Mouse (Mus musculus): ENCODE measurements around the gene Naalad2.
A peak's percentile ranks its signal among the peaks of the same experiment; 100 is the strongest.
"Not testable (repeated sequence)": the region's sequence is repeated elsewhere in the genome, so short reads cannot be mapped to it uniquely, and the experiment has no call there.

The Naalad2 gene

DNA sequence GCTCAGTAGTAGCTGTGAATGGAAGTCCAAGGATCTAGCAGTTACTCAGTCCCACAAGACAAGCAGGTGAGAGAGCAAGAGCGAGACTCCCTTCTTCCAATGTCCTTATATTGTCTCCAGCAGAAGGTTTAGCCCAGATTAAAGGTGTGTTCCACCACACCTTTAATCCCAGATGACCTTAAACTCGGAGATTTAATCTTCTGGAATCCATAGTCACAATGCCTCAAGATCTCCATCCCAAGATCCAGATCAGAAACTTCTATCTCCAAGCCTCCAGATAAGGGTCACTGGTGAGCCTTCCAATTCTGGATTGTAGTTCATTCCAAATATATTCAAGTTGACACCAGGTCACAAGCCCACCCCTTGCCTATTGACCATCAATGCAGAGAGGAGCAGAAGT, at the start of gene Naalad2:
Naalad2 (minus strand) TSS at position 101 of the 400 bp plus-strand sequence.
- not testable (repeated sequence) for DNase-seq

DNA sequence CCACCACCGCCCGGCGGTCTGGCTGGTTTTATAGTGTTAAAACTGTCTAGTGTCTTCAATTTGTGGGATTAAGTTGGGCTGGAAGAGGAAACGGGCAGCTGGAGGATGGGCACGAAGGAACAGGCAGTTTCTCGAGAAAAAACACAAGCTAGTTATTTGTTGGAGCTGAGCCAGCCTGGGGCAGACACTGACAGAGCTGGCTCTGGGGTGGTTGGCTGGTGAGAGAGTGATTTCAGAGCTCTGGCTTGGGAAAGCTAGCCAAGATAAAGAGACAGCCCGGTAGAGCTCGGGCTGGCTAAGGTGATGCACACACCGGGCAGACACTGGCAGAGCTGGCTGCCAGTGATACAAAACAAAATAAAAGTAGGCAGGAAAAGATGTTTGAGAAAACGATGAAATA, 28.9 kb upstream of the Naalad2 start:
- DNase-seq, result no peak

- no peak for DNase-seq
Measured at GRCm38 (mm10) chr9:18430354-18430753, 27.6 kb upstream of the Naalad2 start, which contains the start of gene Mbd3l2. TSS of gene Mbd3l2 (plus strand) at chr9:18430654.

GRCm38 (mm10) chr9:18412371-18412770, 9.6 kb upstream of the Naalad2 start:
- DNase-seq, result not testable (repeated sequence)

DNA sequence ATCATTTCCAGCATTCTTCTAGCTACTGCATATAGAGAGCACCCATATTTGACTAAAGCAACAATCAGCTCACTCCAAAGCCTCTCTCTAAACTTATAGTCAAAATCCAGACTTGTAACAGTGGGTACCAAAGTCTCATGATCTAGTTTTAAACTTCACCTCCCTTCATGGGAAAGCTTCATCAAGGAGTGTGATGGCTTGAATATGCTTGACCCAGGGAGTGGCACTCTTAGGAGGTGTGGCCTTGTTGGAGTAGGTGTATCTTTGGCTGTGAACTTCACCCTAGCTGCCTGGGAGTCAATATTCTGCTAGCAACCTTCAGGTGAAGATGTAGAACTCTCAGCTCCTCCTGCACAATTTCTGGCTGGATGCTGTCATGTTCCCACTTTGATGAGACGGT, 1.3 kb upstream of the Naalad2 start, which contains the start of gene Ubtfl1:
Ubtfl1 (plus strand) TSS at position 301 of the 400 bp plus-strand sequence.
- DNase-seq, result no peak

DNA sequence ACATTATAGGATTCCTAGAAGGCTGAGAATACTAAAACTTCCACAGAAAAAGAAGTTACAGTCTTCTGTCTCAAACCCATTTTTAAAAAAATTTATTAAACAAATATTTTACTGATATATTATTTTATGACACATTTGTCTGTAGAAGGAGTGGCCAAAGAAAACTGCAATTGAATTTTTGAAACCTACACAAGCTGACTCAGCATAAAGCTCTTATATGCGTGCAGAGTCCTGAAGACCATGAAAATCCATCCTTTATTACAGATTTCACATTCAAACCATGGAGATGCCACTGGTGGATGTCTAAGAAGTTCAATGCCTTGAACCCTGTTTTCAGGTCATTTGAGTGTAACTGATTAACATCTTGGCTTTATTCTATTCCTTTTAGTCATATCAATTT, 3.2 kb downstream of the Naalad2 start:
- no peak for DNase-seq

GRCm38 (mm10) chr9:18385782-18386181, 17.0 kb downstream of the Naalad2 start:
- no peak for DNase-seq

DNA sequence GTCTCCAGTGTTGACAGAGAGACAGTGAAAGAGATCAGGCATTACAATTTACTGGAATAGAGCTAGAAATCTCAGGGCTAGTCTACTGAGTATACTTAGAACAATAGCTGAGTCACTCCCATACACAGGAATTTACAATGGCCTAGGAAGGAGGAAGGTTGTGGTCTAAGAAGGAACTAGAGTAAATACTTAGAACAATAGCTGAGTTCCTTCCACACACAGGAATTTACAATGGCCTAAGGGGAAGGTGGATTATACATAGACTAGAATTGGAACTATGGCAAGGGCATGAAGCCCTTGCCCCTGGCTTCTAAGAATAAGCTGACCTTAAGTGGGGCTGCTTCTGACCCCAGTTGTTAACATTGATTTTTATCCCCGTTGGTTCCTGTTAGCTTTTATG, 29.8 kb downstream of the Naalad2 start:
- not testable (repeated sequence) for DNase-seq

DNA sequence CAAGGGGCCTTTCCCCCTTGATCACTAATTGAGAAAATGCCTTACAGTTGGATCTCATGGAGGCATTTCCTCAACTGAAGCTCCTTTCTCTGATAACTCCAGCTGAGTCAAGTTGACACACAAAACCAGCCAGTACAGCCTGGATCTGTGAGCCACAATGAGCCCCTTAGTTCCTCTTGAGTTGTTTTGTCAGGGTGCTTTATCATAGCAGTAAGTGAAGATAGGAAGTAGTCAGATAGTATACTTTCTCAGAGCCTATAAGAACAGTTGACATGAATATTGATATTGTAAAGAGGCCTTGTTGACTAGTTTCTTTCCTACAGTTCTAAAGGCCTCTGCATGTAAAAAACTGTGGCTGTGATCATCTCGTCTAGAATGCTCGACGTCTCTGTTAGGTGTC, 82.8 kb downstream of the Naalad2 start:
- DNase-seq, result no peak

DNA sequence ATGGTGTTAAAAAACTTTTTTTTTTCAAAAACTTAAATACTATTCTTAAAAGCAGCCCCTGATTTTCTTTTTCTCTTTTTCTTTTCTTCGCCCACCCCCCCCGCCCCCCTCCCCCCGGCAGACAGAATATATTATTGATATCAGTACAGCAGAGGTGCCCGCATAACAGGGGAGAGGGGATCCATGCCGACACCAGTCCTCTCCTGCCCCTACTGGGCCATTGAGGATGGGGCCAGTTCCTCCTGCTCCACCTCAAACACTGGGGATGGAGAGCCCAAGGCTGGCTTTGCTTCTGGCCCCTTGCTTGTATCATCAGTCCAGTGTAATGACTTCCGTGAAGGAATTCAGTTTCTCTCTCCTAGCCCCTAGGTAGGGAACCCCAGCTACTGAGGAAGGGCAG, 104.5 kb downstream of the Naalad2 start:
- no peak for DNase-seq

DNA sequence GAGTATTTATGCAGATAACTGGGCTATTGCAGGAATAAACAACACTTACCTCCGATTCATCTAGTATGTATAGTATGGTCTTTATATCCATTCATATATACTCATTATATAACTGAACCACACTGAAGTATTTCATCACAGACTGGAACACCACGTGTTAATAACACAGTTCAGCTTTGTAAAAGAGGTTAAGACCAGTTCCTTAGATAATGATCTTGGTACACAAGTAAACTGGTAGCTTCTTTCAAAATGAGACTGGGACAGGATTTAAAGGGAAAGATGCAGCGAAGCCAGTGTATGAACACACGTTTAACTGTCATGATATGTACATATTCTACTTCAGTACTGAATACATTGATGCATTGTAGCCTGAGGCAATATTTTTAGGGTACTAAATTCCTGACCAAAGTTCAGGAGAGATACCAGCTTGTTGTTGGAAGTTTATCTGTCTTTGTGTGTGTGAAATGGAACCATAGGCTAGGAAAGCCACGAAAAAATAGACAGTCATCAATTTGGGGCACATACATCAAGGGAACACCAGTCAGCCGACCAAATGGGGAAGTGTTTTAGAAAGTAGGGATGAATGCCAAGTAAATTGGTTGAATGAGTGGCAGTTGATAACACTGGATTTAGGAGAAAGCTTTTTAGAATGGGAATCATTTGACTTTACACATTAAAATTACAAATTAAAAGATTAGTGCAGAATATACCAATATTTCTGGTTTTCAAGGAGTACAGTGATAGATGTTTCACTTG, 109.6 kb downstream of the Naalad2 start:
- no peak for DNase-seq

GRCm38 (mm10) chr9:18292443-18292922, 110.3 kb downstream of the Naalad2 start:
- no peak for DNase-seq

GRCm38 (mm10) chr9:18291571-18292429, 111.0 kb downstream of the Naalad2 start, which contains the start of gene Chordc1:
TSS of gene Chordc1 (plus strand) at chr9:18292125.
- peak; percentile 96 for DNase-seq

GRCm38 (mm10) chr9:18278693-18279092, 124.1 kb downstream of the Naalad2 start:
- not testable (repeated sequence) for DNase-seq

DNA sequence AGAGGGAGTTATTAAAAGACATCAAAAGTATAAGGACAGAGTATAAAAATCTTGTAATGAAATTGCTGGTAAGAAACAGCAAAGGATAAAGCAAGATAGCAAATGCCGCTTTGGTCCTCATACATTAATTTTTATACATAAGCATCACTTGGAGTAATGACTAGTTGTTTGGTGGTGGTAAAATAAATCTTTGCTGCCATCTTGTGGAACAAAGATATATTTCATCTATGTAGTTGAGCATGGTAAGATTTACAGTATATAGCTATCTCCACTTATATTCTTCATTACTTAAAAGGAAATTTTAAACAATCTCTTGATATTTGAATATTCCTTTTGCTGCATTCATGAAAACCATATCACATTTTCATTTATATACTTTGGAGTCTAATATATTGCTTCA, 125.3 kb downstream of the Naalad2 start:
- DNase-seq, result no peak

DNA sequence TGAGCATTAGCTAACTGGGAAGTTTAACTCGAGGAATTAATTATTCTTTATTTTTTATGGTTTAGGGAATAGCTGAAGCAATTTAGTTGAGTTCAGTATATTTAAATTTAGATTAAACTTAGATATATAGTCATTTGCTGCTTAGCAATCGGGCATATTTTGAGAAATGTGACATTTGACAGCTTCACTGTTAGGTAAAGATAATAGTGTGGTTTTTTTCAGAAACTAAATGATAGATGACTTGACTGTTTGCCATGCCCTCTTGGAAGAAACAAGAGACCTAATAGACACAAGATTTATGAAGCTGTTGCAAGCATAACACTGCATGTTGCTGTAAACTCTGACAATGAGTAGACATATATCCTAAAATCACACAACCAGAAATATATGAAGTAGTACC, 126.0 kb downstream of the Naalad2 start:
- no peak for DNase-seq

- no peak for DNase-seq
Measured at GRCm38 (mm10) chr9:18275901-18276300, 126.9 kb downstream of the Naalad2 start.

Measured in lung, postnatal 36 days (tissue).